Mouse (Mus musculus): ENCODE measurements at regions not wholly inside any gene's neighbourhood (a gene's known extent, or its start where the extent isn't known, plus 50 kb on each side); places are given as distances from the start of the nearest gene placed in this dataset.
A peak's percentile ranks its signal among the peaks of the same experiment; 100 is the strongest.

DNA sequence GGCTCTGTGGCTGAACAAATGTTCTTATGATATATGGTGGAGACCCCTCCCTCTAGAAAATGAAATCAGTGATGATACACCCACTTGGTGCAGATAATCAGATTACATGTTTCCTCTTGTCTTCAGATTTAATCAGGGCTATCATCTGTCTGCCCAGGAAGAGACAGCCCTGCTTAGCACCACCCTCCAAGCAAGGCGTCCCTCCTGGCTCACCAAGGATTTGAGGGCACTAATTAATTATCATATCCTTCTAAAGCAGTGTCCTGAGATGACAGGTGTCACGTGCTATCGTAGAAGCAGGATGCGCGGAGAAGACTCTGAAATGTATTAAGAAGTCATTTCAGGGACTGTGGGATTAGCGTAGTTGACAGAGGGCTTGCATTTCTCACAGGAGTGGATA lies 466.2 kb upstream of the Cdh4 start:
- ATAC-seq (ENCODE audit: low FRiP score) = no peak
- no peaks in the 10 kb centered on the region for H3K36me3 ChIP-seq
- H3K27me3 ChIP-seq = no peaks in the 10 kb centered on the region
- H3K27ac ChIP-seq = no peak overlapping the region
- whole genome bisulfite sequencing = 67% methylated on average over 6 of the region's 6 CpGs
- no peak overlapping the region for H3K4me2 ChIP-seq
- H3K9ac ChIP-seq = no peak overlapping the region
- no peaks in the 10 kb centered on the region for H3K9me3 ChIP-seq
- H3K4me3 ChIP-seq = no peak overlapping the region
- 0 out of 2 replicates have a peak, but pooled peaks cover 5% of the 10 kb centered on the region for H3K4me1 ChIP-seq (replicated peaks)

DNA sequence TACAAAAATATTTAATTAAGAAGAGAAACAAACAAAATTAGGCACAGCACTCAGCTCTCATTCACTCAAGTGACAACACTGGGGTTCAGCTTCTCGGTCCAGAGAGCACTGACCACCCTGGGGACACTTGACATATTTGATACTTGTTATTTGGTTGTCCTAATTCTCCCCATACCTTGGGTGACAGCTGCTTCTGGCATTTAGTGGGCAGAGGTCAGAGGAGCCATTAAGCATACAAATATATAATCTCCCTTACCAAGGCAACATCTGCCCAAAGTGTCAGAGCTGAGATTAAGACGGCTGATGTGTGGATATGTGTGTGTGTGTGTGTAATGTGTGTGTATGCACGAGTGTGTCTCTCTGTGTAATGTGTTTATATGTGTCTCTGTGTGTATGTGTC lies 465.7 kb upstream of the Cdh4 start:
- WGBS = 62% methylated on average over 3 of the region's 3 CpGs
- Histone ChIP-seq H3K27ac (no peak overlapping the region), H3K9ac (no peak overlapping the region), H3K9me3 (no peaks in the 10 kb centered on the region), H3K4me1 (replicated peaks) (0 out of 2 replicates have a peak, but pooled peaks cover 5% of the 10 kb centered on the region), H3K4me2 (no peak overlapping the region), H3K36me3 (no peaks in the 10 kb centered on the region), H3K4me3 (no peak overlapping the region), H3K27me3 (no peaks in the 10 kb centered on the region)
- ATAC-seq (ENCODE audit: low FRiP score) = no peak

DNA sequence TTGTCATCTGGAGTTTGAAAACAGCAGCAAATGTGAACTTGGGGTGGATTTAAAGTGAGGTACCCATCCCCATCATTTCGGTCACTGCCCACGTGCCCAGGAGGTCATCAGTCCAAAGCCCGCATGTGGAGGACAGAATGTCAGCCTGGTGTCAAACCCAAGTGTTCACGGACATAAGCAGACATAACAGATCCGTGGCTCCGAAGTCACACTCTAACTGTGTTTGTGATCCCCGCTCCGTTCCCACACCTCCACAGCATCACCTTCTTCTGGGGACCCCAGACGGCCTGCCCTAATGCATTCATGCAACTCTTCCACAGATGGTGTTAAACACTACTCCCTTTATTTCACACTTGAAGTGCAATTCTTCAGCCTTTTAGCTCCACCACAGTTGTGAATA lies 462.8 kb upstream of the Cdh4 start:
- H3K4me1 ChIP-seq (replicated peaks) = peaks cover 10% of the 10 kb centered on the region
- H3K9ac ChIP-seq = no peak overlapping the region
- ATAC-seq (ENCODE audit: low FRiP score) = no peak
- no peaks in the 10 kb centered on the region for H3K9me3 ChIP-seq
- H3K27me3 ChIP-seq = no peaks in the 10 kb centered on the region; the same call in 1 of the 2 replicates
- H3K36me3 ChIP-seq = no peaks in the 10 kb centered on the region
- H3K27ac ChIP-seq = no peak overlapping the region
- no peak overlapping the region for H3K4me3 ChIP-seq
- WGBS = 87% methylated on average over 9 of the region's 9 CpGs
- H3K4me2 ChIP-seq = no peak overlapping the region

DNA sequence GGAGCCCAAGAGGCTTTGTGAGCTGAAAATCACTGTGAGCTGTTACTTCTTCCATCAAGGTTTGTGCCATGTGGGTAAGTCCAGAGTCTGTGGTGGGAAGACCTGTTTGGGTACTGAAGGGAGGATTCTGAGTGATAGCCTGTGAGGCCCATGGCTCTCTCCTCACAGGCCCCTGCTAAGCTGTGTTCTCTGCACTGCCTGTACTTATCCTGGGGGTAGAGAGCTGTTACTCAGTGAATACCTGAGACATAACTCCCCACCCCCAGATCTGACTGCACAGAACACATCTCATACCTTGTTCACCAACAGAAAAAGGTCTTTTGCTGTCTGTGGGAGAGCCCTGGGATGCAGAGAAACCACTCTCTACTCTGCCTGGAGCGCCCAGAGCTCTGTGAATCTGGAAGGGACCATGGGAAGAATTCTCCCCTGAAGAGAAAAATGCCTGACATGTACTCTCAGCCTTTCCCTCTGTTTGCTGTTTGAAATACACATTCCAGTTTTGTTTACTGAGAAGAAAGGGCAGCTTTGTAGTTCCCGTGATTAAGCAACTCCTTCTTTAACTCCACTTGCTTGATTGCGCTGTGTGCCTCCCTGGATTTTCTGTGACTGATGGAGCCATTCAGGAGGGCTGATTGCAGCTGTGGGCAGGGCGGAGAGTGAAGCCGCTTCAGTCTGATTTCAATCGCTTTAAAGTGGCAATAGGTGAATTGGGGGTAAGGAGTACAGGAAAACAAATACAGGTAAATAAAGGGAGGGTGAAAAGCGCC lies 460.3 kb upstream of the Cdh4 start:
- no peak overlapping the region for H3K4me3 ChIP-seq
- no peaks in the 10 kb centered on the region; the same call in 1 of the 2 replicates for H3K27me3 ChIP-seq
- H3K9ac ChIP-seq = no peak overlapping the region
- no peak for ATAC-seq (ENCODE audit: low FRiP score)
- no peak overlapping the region for H3K27ac ChIP-seq
- 44% methylated on average over 7 of the region's 7 CpGs for WGBS
- H3K9me3 ChIP-seq = no peaks in the 10 kb centered on the region
- H3K36me3 ChIP-seq = no peaks in the 10 kb centered on the region
- H3K4me2 ChIP-seq = no peak overlapping the region
- peaks cover 14% of the 10 kb centered on the region for H3K4me1 ChIP-seq (replicated peaks)

DNA sequence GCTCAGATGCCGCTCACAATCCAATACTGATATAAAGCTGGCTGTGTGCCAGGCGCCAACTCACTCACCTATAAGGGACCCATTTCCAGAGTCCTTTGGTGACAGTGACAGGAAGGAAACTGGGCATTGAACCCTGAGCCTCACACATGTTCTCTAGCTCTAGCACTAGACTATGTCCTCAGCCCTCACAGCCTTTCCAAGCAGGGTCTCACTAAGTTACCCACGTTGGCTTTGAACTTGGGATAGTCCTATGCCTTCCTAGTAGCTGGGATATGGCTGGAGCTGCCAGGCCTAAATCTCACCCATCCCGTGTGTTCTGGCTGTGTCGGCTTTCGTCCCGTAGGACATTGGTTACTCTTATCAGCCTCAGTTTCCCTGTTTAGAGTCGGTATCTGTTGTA lies 458.4 kb upstream of the Cdh4 start:
- 92% methylated on average over 8 of the region's 8 CpGs for WGBS
- H3K4me1 ChIP-seq (replicated peaks) = peaks cover 21% of the 10 kb centered on the region
- no peaks in the 10 kb centered on the region for H3K9me3 ChIP-seq
- no peak overlapping the region for H3K9ac ChIP-seq
- no peak overlapping the region for H3K27ac ChIP-seq
- no peak overlapping the region for H3K4me2 ChIP-seq
- no peaks in the 10 kb centered on the region for H3K36me3 ChIP-seq
- ATAC-seq (ENCODE audit: low FRiP score) = no peak
- no peaks in the 10 kb centered on the region; the same call in 1 of the 2 replicates for H3K27me3 ChIP-seq
- no peak overlapping the region for H3K4me3 ChIP-seq

DNA sequence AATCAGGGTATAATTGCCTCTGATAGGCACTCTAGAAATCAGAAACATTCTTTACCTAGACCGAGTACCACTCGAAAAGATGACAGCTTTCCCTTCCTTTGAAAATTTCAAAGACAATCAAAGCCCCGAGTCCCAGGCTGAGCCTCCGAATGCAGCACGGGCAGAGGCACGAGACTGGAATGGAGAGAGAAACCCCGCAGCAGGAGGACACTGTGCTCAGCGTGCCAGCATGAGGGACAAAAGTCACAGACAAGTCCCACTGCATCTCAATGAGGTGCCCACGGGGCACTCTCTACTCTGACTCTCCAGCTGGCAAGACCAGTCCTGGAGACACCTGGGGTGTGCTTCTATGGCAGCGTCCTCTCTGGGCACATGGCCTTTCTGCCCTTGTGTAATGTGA lies 454.3 kb upstream of the Cdh4 start:
- Histone ChIP-seq H3K27ac (no peak overlapping the region), H3K4me1 (replicated peaks) (peaks cover 26% of the 10 kb centered on the region), H3K9me3 (no peaks in the 10 kb centered on the region), H3K4me3 (no peak overlapping the region), H3K36me3 (no peaks in the 10 kb centered on the region), H3K4me2 (no peak overlapping the region), H3K9ac (no peak overlapping the region), H3K27me3 (no peaks in the 10 kb centered on the region; the same call in 1 of the 2 replicates)
- no peak for ATAC-seq (ENCODE audit: low FRiP score)
- WGBS = 62% methylated on average over 10 of the region's 10 CpGs

DNA sequence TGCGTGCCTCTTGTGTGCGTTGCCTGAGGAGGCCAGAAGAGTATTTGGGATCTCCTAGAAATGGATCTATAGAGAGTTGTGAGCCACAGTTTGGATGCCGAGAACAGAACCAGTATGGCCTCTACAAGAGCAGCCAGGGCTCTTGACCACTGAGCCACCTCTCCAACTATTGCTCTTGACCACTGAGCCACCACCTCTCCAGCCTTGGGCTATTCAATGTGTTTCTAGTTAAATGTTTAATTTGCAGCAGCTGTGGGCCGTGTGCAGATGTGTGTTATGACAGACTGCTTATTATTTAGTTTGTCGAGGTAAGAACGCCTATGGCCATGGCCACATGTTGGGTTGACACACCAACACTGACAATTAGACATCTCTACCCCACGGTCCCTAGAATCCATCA lies 452.9 kb upstream of the Cdh4 start:
- ATAC-seq (ENCODE audit: low FRiP score) = no peak
- Histone ChIP-seq H3K4me1 (replicated peaks) (peaks cover 28% of the 10 kb centered on the region), H3K9ac (no peak overlapping the region), H3K27me3 (no peaks in the 10 kb centered on the region), H3K36me3 (no peaks in the 10 kb centered on the region), H3K4me3 (no peak overlapping the region), H3K4me2 (no peak overlapping the region), H3K9me3 (no peaks in the 10 kb centered on the region), H3K27ac (no peak overlapping the region)
- 89% methylated on average over 7 of the region's 7 CpGs for WGBS

DNA sequence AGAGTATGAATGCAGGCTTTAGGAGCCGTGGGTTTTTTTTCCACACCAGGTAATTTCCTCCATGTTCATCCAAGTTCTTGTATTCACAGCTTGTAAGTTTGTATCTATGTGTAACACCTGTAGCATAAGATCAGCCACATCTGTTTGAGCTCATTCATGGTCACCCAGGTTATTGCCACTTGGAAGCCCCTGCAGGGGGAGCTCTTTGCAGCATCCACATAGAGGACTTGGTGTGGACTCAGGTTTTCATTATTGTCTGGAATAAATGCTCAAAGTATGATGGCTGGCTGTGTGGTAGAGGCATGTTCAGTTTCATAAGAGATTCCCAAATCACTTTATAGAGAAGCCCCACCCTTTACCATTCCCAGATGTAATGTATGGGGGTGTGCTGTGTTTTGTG lies 452.4 kb upstream of the Cdh4 start:
- H3K27ac ChIP-seq = no peak overlapping the region
- no peak for ATAC-seq (ENCODE audit: low FRiP score)
- no peaks in the 10 kb centered on the region for H3K36me3 ChIP-seq
- H3K9ac ChIP-seq = no peak overlapping the region
- peaks cover 28% of the 10 kb centered on the region for H3K4me1 ChIP-seq (replicated peaks)
- no peak overlapping the region for H3K4me3 ChIP-seq
- WGBS = 78% methylated on average over 1 of the region's 1 CpGs
- H3K27me3 ChIP-seq = no peaks in the 10 kb centered on the region
- H3K4me2 ChIP-seq = no peak overlapping the region
- H3K9me3 ChIP-seq = no peaks in the 10 kb centered on the region

DNA sequence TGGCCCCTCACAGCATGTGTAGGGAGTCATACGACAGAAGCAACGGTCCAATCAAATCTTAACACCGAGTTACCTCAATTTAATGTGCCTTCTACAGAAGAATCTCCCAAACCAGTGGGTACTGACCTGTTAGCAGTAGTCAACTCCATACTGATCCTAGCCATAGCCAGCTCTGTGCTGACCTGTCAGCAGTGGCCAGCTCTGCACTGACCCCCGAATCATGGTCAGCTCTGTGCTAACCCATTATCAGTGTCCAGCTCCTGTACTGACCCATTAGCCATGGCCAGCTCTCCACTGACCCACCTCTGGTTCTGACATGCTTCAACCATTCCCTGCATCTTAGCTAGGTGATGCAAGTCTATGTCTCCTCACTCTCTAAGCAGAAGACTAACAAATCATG lies 451.3 kb upstream of the Cdh4 start:
- no peaks in the 10 kb centered on the region for H3K9me3 ChIP-seq
- no peaks in the 10 kb centered on the region for H3K27me3 ChIP-seq
- no peaks in the 10 kb centered on the region for H3K36me3 ChIP-seq
- H3K4me3 ChIP-seq = no peak overlapping the region
- H3K9ac ChIP-seq = no peak overlapping the region
- WGBS = 89% methylated on average over 4 of the region's 4 CpGs
- H3K4me1 ChIP-seq (replicated peaks) = peaks cover 23% of the 10 kb centered on the region
- H3K4me2 ChIP-seq = no peak overlapping the region
- H3K27ac ChIP-seq = no peak overlapping the region
- ATAC-seq (ENCODE audit: low FRiP score) = no peak

DNA sequence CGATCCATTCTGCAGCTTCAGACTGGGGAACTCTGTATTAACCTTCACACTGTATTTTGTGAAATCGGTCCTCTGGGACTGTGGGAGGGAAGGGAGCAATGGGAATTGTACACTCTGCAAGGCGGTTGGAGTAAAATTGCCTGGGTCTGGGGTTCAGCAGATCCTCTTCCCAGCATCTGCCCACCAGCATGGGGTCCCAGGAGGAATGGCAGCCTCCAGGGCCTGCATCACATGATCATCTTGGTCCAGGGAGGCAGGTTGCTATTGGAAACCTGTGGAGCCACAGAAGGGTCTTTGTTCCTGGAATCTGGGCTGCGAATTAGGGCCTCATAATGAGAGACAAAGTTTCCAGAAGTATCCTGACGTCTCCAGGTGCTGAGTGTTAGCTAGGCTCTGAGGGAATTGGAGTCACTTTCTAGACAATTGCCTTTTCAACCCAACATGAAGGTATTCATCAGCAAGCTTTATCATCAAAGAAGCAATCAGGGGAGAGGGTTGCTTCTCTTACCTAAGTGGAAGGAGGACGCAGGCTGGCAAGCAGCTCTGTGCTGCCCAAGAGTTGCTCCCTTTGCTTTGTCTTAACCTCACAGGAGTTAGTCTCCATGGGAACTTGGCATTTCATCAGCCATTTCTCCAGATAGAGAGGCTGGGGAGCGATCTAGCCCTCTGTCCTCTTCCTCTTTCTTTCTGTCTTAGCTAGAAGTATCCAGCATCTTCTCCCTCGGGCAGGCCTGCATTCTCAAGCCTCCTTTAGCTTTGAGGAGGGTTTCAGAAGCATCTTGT lies 449.7 kb upstream of the Cdh4 start:
- no peak for ATAC-seq (ENCODE audit: low FRiP score)
- Histone ChIP-seq H3K4me1 (replicated peaks) (peaks cover 23% of the 10 kb centered on the region), H3K27ac (no peak overlapping the region), H3K27me3 (no peaks in the 10 kb centered on the region), H3K4me2 (no peak overlapping the region), H3K9ac (0 out of 2 replicates have a peak overlapping the region, but pooled peaks have one; percentile 14), H3K9me3 (no peaks in the 10 kb centered on the region), H3K36me3 (no peaks in the 10 kb centered on the region), H3K4me3 (no peak overlapping the region)
- WGBS = 52% methylated on average over 8 of the region's 8 CpGs

DNA sequence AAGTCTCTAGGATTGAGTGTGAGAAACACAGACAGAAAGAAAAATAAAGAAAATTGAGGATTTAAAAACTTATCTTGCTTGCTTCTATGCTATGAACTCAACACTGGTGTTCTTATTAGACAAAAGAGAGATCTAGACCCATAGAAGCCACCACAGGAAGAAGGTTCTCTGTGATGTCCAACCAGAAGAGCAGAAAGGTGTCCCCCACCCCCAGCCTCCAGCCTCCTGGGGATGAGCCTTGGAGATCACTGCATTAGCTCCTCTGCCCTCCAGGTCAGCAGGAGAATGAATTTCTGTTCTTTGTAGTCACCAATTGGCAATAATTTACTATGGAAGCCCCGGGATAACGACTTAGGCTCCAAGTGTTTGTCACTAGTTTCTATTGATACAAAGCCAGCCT lies 444.3 kb upstream of the Cdh4 start:
- no peak for ATAC-seq (ENCODE audit: low FRiP score)
- no peak overlapping the region for H3K4me3 ChIP-seq
- no peak overlapping the region for H3K9ac ChIP-seq
- H3K27ac ChIP-seq = no peak overlapping the region
- H3K4me2 ChIP-seq = no peak overlapping the region
- no peaks in the 10 kb centered on the region for H3K27me3 ChIP-seq
- H3K9me3 ChIP-seq = no peaks in the 10 kb centered on the region
- 76% methylated on average over 2 of the region's 2 CpGs for WGBS
- no peaks in the 10 kb centered on the region for H3K36me3 ChIP-seq
- H3K4me1 ChIP-seq (replicated peaks) = peaks cover 12% of the 10 kb centered on the region

DNA sequence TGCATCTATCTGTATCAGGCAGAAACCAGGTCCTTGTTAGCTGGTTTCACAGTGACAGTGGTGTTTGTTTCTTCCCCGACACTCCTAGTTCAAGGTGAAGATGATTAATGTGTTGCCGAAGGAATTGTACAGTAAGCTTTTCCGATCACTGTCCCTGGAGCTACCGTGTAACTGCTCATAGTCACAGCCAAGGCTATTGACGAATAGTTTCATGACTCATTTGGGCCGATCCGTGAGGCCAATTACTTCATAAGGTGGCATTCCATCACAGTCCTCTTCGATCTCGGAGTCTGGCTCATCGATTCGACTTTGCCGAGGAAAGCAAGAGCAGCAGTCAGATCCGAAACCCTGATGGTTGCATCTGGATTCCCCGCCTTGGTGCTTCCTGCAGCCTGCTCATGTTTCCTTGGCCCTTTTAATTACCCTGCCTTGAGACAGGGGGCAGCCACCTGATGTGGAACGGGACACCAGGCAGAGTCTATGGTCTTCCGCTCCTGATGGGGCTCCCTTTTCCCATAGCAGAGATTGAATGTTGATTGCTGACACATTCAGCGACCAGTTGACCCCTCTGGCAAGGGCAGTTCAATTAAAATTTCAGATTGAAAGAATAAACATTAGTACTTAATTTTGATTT lies 441.7 kb upstream of the Cdh4 start:
- H3K4me2 ChIP-seq = no peak overlapping the region
- H3K27ac ChIP-seq = peak overlapping the region; percentile 32; the same call in 1 of the 2 replicates
- no peak overlapping the region for H3K9ac ChIP-seq
- H3K36me3 ChIP-seq = no peaks in the 10 kb centered on the region
- H3K4me3 ChIP-seq = no peak overlapping the region
- ATAC-seq (ENCODE audit: low FRiP score) = no peak
- peaks cover 10% of the 10 kb centered on the region; the same call in 1 of the 2 replicates for H3K4me1 ChIP-seq (replicated peaks)
- H3K27me3 ChIP-seq = no peaks in the 10 kb centered on the region
- no peaks in the 10 kb centered on the region for H3K9me3 ChIP-seq
- 71% methylated on average over 17 of the region's 17 CpGs for WGBS

All from hindbrain, embryonic 13.5 days (tissue).